Mouse (Mus musculus) granulocyte monocyte progenitor cell, adult 5-6 weeks (primary cell): ENCODE results near the gene Dvl2. TPM values are rescaled to one million over a fixed set of nuclear protein-coding genes. Genes with fewer than 3 reads are reported as not detected.

ENCODE experiments used
- ATAC-seq: replicated peaks from 2 replicates; pipeline ENCODE4 v1.8.0; 2016; ENCODE audit warnings: mild to moderate bottlenecking, moderate TSS enrichment, inconsistent platforms; ENCODE audit not compliant: poor library complexity, severe bottlenecking
- total RNA-seq, 2 experiments: library from RNA; stranded (forward) in 1 of 2; stranded (reverse) in 1 of 2; fragments of 200-712, 200-1000 nt in 1 of 2; fragments of >200 nt in 1 of 2; fragmentation: Nextera tagmentation in 1 of 2; gene quantifications; 2 replicates each; pipeline ENCODE4 v1.2.3; 2014 to 2017

Dvl2 gene
- total RNA-seq, 2 experiments from 2014 or later = 4.6 to 18.0 TPM

DNA sequence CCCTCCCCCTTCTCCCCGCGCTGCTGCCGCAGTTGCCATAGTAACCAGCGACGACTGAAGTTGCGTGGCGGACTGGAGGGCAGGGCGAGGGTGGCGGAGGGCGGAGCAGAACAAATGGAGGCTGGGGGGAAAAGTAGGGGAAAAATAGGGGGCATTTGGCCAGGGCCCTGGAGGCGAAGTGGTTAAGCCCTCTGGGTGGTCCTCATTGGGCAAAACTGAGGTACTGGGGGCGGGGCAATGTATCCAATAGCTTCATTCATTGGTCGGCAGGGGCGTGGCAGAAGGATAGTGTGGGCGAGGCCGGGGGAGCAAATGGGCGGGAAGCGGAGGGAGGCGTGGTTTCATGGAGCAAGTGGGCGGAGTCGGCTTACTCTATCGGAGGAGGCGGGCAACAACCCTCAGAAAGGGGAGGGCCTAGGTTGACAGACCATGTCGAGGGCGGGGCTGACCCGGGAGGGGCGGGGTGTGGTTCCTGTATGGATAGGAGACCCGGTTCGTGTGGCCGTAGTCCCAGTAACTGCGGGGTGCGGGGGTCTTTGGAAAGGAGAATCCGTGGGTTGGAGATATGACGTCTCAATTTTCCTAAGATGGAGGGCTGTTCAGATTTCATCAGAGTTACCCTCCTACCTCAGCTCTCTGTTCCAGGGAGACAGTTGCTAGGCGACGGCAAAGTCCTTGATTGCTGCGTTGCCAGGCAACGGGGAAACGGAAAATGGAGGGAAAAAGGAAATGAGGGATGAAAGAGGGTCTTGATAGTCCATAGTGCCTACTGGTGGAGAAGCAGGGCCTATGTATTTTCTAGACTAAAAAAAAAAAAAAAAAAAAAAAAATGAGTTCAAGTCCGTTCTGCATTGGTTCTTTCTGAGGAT, 21.1 kb downstream of the Dvl2 start:
- peak; percentile 82 for ATAC-seq

DNA sequence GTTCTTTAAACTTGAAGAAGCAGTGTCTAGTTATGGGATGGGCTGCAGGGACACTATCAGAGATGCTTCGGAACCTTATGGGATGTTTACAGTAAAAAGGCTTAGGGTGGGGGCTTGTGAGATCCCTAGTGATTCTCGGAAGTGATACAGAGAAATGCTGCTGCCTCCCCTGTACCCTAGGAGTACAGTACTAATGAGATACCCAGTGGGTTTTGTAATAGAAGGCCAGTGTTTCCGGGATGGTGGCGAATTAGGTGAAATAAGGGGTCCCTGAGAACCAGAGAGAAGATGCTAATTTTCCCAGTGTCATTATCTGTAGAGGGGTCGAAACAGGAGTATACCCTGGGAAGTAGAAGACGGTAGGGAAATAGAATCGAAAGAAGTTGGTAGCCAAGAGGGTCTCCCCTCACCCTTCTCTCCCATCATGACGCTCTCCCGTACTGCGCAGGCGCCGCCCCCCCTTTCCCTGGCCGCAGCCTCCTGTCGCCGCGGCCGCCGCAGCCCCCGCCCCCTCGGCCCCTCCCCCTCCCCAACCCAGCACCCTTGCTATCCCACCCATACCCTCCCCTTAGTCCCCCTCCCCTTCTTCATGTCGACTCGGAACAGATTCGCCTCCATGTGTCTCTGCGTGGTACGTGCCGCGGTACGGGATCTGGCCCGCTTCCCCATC, 23.2 kb downstream of the Dvl2 start:
- no peak for ATAC-seq

DNA sequence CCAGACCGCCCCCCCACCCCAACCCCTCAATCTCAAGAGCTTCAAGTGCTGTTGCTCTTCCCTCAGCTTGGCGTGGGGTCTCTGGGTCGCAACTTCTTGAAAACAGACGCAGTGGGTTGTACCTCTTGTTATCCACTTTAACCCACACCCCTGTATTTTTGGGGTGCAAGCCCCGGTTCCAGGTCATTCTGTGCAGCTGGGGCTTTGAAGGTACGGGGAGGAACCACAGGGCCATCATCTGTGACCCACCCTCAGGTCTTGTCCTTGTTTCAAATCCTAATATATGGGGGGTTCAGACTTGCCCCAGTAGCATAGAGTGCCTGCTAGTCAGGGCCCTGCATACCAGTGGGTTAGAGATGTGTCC, 23.7 kb downstream of the Dvl2 start:
- ATAC-seq = no peak

- ATAC-seq = no peak
Measured at GRCm38 (mm10) chr11:70026689-70027088, 26.3 kb downstream of the Dvl2 start.

GRCm38 (mm10) chr11:70027397-70027796, 27.0 kb downstream of the Dvl2 start:
- ATAC-seq = no peak

- ATAC-seq = no peak
Measured at GRCm38 (mm10) chr11:70028401-70029129, 28.2 kb downstream of the Dvl2 start.

DNA sequence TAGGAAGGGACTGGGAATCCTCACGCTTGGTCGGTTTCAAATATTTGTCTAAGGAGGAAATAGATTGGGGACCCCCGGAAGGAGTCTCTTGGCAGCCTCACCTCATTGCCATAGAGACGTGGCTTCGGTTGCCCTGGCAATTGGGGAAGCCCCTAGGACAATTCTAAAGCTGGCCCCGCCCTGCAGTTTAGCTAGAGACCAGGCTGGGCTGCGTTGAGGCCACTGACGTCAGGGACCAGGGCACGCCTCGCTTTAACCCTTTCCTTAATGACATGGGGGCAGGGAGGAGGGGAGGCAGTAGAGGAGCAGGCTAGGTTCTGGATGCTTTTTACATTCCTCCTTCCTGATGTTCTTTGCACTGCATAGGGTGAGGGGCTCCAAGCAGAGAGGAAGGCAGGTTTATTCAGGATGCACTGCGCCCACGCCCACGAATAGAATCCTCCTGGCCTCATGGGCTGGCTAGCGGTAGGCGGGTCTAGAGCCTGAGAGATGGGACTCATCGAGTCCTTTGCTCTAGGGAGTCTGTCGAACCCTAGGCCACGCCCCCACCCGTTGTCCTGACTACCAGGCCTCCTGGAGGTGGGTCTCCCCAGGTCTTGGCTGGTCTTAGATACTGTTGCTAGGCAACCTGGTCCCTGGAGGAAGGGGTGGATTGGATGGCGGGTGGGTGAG, 28.9 kb downstream of the Dvl2 start:
- peak; percentile 69 for ATAC-seq

GRCm38 (mm10) chr11:70029829-70030550, 29.6 kb downstream of the Dvl2 start:
- peak; percentile 25; the same call in 1 of the 2 replicates for ATAC-seq

- ATAC-seq = no peak
Measured at GRCm38 (mm10) chr11:70030651-70031320, 30.4 kb downstream of the Dvl2 start.

- ATAC-seq = no peak
Measured at GRCm38 (mm10) chr11:70031321-70031670, 30.9 kb downstream of the Dvl2 start.

DNA sequence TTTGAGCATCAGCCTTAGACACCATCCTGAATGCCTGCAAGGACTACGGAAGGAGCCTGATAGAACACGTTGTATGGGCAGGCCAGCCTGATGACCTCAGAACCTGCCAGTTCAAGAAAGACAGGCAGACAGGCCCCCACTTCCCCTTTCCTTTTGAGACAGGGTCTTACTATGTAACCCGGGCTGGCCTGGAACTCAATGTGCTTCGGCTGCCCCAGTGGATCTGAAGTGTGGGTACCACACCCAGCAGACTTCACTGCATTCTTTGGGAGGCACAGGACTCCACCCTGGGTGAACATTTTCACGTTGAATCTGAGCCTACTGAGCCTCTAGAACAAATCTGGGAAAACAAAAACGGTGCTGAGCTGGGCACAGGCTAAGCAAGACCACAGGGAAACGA, 37.8 kb downstream of the Dvl2 start:
- ATAC-seq = peak; percentile 44; the same call in 1 of the 2 replicates

DNA sequence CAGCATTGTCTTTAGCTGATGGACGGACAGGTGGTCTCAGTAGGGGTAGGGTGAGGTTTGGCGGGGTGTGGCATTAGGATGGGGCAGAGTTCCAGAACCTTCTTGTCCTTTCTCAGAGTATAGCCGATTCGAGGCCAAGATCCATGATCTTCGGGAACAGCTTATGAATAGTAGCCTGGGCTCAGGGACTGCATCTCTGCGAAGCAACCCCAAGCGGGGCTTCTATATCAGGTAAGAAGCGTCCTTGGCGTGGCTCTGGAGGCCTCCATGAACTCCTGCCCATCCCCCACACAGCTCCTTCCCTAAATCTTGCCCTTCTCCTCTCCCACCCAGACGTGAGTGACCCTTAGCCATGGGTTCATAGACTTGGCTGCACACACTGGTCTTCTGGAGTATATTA, 39.2 kb downstream of the Dvl2 start:
- ATAC-seq = no peak

DNA sequence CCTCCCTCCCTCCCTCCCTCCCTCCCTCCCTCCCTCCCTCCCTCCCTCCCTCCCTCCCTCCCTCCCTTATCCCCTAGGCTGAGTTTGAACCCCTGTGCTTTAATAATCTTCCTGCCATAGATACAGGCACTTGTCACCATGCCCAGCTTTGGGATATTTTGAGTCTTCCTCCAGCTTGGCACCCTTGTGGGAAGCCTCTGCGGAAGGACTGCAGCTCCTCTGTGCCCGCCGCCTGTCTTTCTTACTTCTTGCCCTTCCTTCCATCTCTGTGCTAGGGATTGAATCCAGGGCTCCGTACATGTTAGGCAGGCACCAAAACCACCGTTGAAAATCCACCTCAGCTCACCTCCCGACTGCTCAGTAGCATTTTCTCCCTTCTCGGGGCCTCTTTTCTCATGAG, 39.8 kb downstream of the Dvl2 start:
- no peak for ATAC-seq

DNA sequence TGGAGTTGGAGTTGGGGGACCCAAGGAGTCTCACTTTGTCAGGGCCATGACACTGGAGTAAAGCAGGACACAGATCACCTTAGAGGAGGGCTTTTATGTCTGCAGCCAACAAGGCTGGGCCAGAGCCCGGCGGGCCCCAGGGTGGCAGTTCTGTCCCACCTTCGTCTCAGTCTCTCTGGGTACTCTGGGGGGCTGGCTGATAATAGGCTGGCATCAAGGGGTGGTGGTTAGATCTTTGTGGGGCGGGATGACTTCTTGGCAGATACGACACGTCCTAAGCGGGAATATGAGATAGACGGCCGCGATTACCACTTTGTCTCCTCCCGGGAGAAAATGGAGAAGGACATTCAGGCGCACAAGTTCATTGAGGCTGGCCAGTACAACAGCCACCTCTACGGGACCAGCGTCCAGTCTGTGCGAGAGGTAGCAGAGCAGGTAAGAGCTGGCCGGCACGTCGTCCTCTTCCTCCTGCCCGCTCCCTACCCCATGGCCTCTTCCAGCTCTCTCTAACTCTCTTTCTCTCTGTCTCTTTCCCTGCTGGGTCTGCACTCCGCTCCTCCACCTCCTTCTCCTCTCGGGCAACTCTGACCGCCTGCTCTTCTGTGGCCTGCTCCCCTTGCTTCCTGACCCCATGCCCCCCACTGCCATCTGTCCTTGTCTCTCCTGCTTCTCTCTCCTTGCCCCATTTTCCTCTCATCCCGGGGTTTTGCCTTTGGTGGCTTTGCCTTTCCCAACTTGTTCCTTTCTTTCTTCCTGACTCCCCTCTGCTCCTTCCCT, 42.1 kb downstream of the Dvl2 start:
- no peak for ATAC-seq

- no peak for ATAC-seq
Measured at GRCm38 (mm10) chr11:70043665-70044064, 43.3 kb downstream of the Dvl2 start.

GRCm38 (mm10) chr11:70045435-70045834, 45.0 kb downstream of the Dvl2 start:
- no peak for ATAC-seq

DNA sequence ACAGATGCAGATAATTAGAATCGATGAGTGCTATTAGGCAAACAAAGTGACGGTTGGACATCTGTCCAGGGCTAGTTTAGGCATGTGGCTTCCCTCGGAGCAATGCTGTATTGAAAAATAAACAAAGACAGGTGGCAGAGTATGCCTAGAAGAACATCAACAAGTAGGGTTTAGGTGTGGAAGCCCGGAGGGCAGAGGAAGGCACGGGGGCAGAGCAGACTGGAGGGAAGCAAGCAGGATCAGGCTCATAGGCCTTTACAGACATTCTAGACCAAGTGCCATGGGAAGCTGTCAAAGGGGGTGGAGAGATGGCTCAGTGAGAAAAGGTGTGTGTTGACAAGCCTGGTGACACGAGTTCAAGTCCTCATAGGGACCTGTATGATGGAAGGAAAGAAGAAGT, 49.0 kb downstream of the Dvl2 start:
- no peak for ATAC-seq

- ATAC-seq = no peak
Measured at GRCm38 (mm10) chr11:70049816-70050215, 49.4 kb downstream of the Dvl2 start.

DNA sequence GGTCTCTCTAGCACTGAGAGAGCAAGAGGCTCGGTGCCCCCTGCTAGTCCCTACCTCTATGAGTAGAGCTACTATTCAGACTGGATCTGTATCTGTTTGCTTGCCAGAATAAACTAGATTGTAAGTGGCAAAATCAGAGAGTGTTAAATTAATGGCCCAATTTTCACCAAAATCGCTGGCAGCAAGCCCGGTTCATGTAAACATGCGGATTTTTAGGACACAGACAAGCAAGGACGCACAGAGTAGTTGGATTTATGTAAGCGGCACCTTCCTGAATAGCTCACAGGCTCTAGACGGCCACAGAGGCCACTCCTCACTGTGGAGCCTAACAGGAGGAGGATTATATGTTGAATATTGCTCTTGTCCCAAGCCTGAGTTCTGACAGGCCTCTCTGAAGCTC, 52.8 kb downstream of the Dvl2 start:
- ATAC-seq = no peak
